Mouse (Mus musculus) neural tube, embryonic 11.5 days (tissue): ENCODE measurements around the gene Rpp14. TPM values are rescaled to one million over a fixed set of nuclear protein-coding genes. Genes with fewer than 3 reads are reported as not detected.

Source experiments
- ATAC-seq: fragments of 200-750 bp; cut with Nextera tagmentation; 2 replicates; pipeline ENCODE4 v1.8.0; 2017; ENCODE audit warnings: moderate number of reproducible peaks, mild to moderate bottlenecking, moderate TSS enrichment, moderate library complexity; ENCODE audit not compliant: insufficient read depth, low FRiP score, low TSS enrichment
- DNase-seq: peaks from one replicate; pipeline ENCODE4 v3.0.0-alpha.2; 2015; ENCODE audit warnings: low spot score
- H3K27ac ChIP-seq: fragments of 300-500 bp; sonication (generic); 2 replicates; pipeline ENCODE4 v1.5.1; 2014; ENCODE audit warnings: low read depth, mild to moderate bottlenecking, low read length
- H3K27me3 ChIP-seq: fragments of 300-500 bp; sonication (generic); 2 replicates; pipeline ENCODE4 v1.6.1; 2014; ENCODE audit warnings: mild to moderate bottlenecking, low read length, mixed read lengths; ENCODE audit not compliant: control insufficient read depth, insufficient read depth
- H3K36me3 ChIP-seq: fragments of 300-500 bp; sonication (generic); 2 replicates; pipeline ENCODE4 v1.6.1; 2014; ENCODE audit warnings: mild to moderate bottlenecking, low read length, moderate library complexity, mixed read lengths; ENCODE audit not compliant: control insufficient read depth, insufficient read depth
- H3K4me1 ChIP-seq: fragments of 300-500 bp; sonication (generic); 2 replicates; pipeline ENCODE4 v1.6.1; 2014; ENCODE audit warnings: low read length, mixed read lengths; ENCODE audit not compliant: control insufficient read depth, insufficient read depth
- H3K4me2 ChIP-seq: fragments of 300-500 bp; sonication (generic); 2 replicates; pipeline ENCODE4 v1.6.1; 2014; ENCODE audit warnings: low read depth, mild to moderate bottlenecking, moderate library complexity
- H3K4me3 ChIP-seq: fragments of 300-500 bp; sonication (generic); 2 replicates; pipeline ENCODE4 v1.5.1; 2014; ENCODE audit warnings: low read depth, low read length
- H3K9ac ChIP-seq: fragments of 300-500 bp; sonication (generic); 2 replicates; pipeline ENCODE4 v1.6.1; 2014; ENCODE audit warnings: mild to moderate bottlenecking, low read length
- H3K9me3 ChIP-seq: fragments of 300-500 bp; sonication (generic); 2 replicates; pipeline ENCODE4 v1.6.1; 2016; ENCODE audit warnings: low read length; ENCODE audit not compliant: control insufficient read depth
- WGBS: fragments of 180-500 bp; shearing (Covaris S2); extraction: QIAGEN DNeasy Blood & Tissue Kit; methylation state at CpG from one replicate; pipeline ENCODE4 v1.1.7; 2014; 5-methylcytosine and 5-hydroxymethylcytosine counted together
- polyA plus RNA-seq: library from polyadenylated mRNA; unstranded; fragments of >200 nt; fragmentation: Nextera tagmentation; extraction: Ambion mirVana; gene quantifications from 2 replicates; pipeline ENCODE4 v1.2.1, GENCODE M21; 2014

The Rpp14 gene
- polyA plus RNA-seq, 1 experiment from 2014 or later = 55.1 TPM

DNA sequence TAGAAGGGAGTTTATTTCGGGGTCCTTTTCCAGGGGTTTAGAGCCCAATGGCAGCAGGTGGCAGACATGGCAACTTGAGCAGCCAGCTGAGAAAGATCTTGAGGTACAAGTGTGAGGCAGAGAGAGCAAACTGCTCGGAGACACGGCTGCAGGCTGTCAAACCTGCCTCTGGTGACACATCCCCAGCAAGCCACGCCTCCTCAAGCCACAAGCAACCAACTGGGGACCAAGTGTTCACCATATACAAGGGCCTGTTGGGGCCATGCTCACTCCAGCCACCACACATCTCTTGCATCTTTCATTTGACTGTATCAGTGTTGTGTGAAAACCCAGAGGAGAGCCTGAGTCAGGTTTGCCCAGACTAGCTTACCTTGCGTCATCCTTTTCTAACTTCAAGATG is 47.8 kb downstream of the Rpp14 start:
- H3K9me3 ChIP-seq = no peaks in the 10 kb centered on the region
- no peak overlapping the region for H3K27ac ChIP-seq
- WGBS = 79% methylated on average over 5 of the region's 5 CpGs
- no peaks in the 10 kb centered on the region for H3K36me3 ChIP-seq
- no peak overlapping the region for H3K9ac ChIP-seq
- ATAC-seq (no peak), DNase-seq (no peak)
- no peak overlapping the region for H3K4me3 ChIP-seq
- H3K27me3 ChIP-seq = no peaks in the 10 kb centered on the region
- H3K4me2 ChIP-seq = no peak overlapping the region
- H3K4me1 ChIP-seq = no peaks in the 10 kb centered on the region

DNA sequence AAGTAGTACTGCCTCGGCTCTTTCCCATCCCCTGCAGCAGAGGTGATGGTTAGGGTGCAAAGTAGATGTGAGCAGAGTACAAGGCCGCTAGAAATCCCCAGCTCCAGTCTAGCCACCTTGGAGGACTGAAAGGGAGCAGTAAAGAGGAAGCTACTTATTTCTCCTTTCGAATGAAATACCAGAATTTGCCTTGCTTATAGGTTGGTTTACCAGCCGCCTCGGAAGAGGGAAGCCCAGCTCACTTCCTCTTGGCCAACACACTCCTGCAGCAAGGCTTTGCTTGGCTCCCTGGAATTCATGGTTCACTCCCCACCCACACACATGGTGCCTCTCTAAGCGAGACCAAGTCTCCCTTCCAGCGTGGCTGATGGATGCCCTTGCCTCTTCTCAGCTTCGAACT is 52.6 kb downstream of the Rpp14 start:
- 85% methylated on average over 8 of the region's 8 CpGs for WGBS
- Histone ChIP-seq H3K4me3 (no peak overlapping the region), H3K9ac (no peak overlapping the region), H3K27ac (no peak overlapping the region), H3K9me3 (no peaks in the 10 kb centered on the region), H3K27me3 (no peaks in the 10 kb centered on the region), H3K36me3 (no peaks in the 10 kb centered on the region), H3K4me1 (no peaks in the 10 kb centered on the region), H3K4me2 (no peak overlapping the region)
- no peak for ATAC-seq
- DNase-seq = no peak

DNA sequence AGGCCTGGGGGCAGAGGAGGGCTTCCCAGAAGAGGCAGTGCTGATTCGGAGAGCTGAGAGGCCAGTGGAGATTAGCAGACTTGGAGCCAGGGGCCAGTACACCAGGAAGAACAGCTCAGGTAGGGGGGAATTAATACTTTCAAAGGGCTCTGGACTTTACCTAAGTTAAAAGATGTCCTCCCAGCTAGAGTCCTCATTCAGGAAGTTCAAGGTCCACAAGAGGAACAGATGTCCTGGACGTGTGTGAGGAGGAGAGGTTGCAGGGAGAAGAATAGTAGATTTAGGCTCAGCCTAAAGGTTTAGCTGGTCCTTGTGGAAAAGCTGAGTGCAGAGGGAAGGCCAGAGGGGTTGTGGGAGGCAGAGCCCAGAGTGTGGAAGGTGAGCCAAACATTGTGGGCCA is 54.1 kb downstream of the Rpp14 start:
- WGBS = 81% methylated on average over 2 of the region's 2 CpGs
- no peaks in the 10 kb centered on the region for H3K9me3 ChIP-seq
- H3K36me3 ChIP-seq = no peaks in the 10 kb centered on the region
- H3K4me3 ChIP-seq = no peak overlapping the region
- DNase-seq (no peak), ATAC-seq (no peak)
- no peaks in the 10 kb centered on the region for H3K27me3 ChIP-seq
- no peak overlapping the region for H3K27ac ChIP-seq
- H3K4me2 ChIP-seq = no peak overlapping the region
- no peak overlapping the region for H3K9ac ChIP-seq
- no peaks in the 10 kb centered on the region for H3K4me1 ChIP-seq

DNA sequence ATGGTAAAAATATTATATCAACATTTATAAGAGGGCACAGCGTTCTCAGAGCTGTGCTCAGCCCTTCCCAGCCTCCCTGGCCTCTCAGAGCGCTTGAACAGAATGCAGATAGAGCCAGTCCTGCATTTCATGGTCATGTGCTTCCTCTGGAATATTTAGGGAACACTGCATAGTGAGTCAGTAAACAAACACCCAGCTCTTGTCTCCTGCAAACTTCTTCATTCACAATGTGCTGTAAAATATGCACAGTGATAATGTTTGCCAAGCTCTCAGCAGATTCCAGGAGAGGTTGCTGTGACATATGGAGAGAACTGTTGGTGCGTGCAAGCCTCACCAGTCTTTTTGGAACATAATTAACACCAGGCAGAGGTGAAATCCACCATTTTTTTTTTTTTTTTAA is 55.0 kb downstream of the Rpp14 start:
- H3K9ac ChIP-seq = no peak overlapping the region
- no peak for ATAC-seq
- no peaks in the 10 kb centered on the region for H3K27me3 ChIP-seq
- no peak for DNase-seq
- no peak overlapping the region for H3K27ac ChIP-seq
- no peaks in the 10 kb centered on the region for H3K36me3 ChIP-seq
- WGBS = 84% methylated on average over 3 of the region's 3 CpGs
- no peaks in the 10 kb centered on the region for H3K4me1 ChIP-seq
- H3K4me3 ChIP-seq = no peak overlapping the region
- H3K9me3 ChIP-seq = no peaks in the 10 kb centered on the region
- H3K4me2 ChIP-seq = no peak overlapping the region

DNA sequence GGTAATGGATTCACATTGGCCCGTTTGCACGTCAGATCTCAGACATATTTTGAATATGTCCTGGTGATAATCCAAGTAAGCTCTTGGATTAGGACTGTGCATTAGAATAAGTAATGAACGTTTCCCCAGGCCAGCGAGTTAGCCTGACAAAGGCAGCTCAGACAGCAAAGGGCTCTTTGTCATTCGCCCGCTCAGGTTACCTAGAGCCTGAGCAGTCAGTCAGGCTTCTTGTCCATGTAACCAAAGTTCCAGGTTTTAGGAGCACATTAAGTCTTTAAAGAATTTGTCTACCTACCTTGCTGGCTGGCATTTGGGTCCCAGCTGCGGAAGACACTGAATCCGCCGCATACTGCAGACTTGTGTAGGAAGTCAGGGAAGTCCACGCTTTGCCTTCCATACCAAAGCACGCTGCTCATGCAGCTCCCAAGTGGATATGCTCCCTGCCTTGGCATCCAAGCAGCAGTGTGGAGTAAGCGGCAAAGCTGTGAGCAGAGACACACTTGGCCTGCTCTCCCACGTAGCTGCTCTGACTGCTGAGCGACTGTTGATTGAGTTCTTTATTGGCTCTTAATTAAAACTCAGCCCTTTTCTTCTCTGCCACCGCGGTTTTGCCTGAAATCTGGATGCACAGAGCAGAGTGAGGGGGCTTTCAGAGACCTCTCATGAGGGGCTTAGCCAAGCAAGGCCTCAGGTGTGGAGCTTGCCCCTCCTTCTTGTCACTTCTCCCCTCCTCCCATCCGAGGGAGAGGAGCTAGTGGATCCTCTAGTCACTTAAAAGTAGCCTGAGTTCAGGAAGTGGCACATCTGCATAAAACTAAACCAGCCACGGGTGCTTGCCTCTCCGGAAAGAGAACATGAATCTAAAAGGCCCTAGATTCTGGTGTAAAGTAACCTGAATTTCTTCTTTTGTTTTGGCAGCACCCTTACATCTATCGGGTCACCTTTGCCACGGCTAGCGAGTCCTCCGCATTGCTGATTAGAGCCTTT is 59.9 kb downstream of the Rpp14 start:
- H3K9ac ChIP-seq = no peak overlapping the region
- DNase-seq = no peak

DNA sequence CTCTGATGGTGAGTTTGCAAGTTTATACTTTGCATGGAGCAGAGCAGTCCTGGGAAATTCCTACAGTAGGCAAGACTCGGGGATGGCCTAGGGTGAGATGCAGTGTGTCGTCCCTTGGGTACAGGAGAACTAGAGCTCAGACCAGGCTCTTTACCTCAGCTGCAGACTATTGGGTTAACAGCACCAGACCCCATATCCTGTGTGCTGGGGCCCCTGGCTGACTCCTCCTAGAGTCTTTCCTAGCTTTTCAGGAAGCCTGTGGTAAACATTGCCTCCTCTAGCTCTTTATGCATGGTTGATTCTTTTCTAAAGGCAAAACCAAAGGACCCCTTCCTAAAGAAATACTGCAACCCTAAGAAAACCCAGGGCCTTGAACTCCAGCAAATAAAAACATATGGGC is 61.0 kb downstream of the Rpp14 start:
- Histone ChIP-seq H3K4me3 (no peak overlapping the region), H3K27ac (no peak overlapping the region), H3K27me3 (no peaks in the 10 kb centered on the region), H3K4me1 (no peaks in the 10 kb centered on the region), H3K36me3 (peaks cover 3% of the 10 kb centered on the region; the same call in 1 of the 2 replicates), H3K9me3 (no peaks in the 10 kb centered on the region), H3K9ac (no peak overlapping the region), H3K4me2 (no peak overlapping the region)
- DNase-seq = no peak
- 83% methylated on average over 2 of the region's 2 CpGs for whole genome bisulfite sequencing
- ATAC-seq = no peak

More for the DNA sequence above, 59.9 kb downstream of the Rpp14 start:
- H3K4me1 ChIP-seq = no peaks in the 10 kb centered on the region
- ATAC-seq = no peak
- no peak overlapping the region for H3K27ac ChIP-seq
- no peaks in the 10 kb centered on the region for H3K27me3 ChIP-seq
- no peak overlapping the region for H3K4me3 ChIP-seq
- no peaks in the 10 kb centered on the region for H3K9me3 ChIP-seq
- WGBS = 62% methylated on average over 23 of the region's 23 CpGs
- peaks cover 3% of the 10 kb centered on the region; the same call in 1 of the 2 replicates for H3K36me3 ChIP-seq
- no peak overlapping the region for H3K4me2 ChIP-seq

Other genes with a start within 250 kb of the Rpp14 start
- gene Gm45521, start 123.1 kb upstream of the Rpp14 start, polyA plus RNA-seq = not detected in 2 replicates
- not detected in 2 replicates for gene Dnase1l3, start 85.8 kb upstream of the Rpp14 start, polyA plus RNA-seq
- 17.3 and 17.5 TPM in 2 replicates for gene Abhd6, start 77.5 kb upstream of the Rpp14 start, polyA plus RNA-seq
- 35.5 and 36.0 TPM in 2 replicates for gene Pxk, start 17.8 kb downstream of the Rpp14 start, polyA plus RNA-seq
- gene Pdhb, start 92.7 kb downstream of the Rpp14 start, polyA plus RNA-seq = 219 and 225 TPM in 2 replicates
- gene Kctd6, start 133.8 kb downstream of the Rpp14 start, polyA plus RNA-seq = 15.5 and 17.8 TPM in 2 replicates
- gene Acox2, start 179.0 kb downstream of the Rpp14 start, polyA plus RNA-seq = 0.20 TPM in 1 of 2 replicates, not detected in the other
- gene Fam107a, start 237.7 kb downstream of the Rpp14 start, polyA plus RNA-seq = 0.78 and 0.94 TPM in 2 replicates